Mouse (Mus musculus) CH12.LX (cell line): ENCODE measurements at regions not wholly inside any gene's neighbourhood (a gene's known extent, or its start where the extent isn't known, plus 50 kb on each side); places are given as distances from the start of the nearest gene placed in this dataset.
"Not testable (repeated sequence)": the region's sequence is repeated elsewhere in the genome, so short reads cannot be mapped to it uniquely, and the experiment has no call there.

Experiments
- DNase-seq: peaks from one replicate; pipeline ENCODE4 v3.0.0-alpha.2; 2013; ENCODE audit errors: extremely low read depth
- H3K27ac ChIP-seq: 2 replicates; pipeline ENCODE4 v1.5.1; 2012; ENCODE audit warnings: low read depth, mild to moderate bottlenecking, control low read depth, moderate library complexity; ENCODE audit not compliant: insufficient read depth
- H3K27me3 ChIP-seq: replicated peaks from 2 replicates; pipeline ENCODE3; 2012; ENCODE audit warnings: inconsistent platforms
- H3K36me3 ChIP-seq, 2 experiments: replicated peaks in 1 of 2; 2 replicates each; pipeline versions ENCODE3 to v1.6.1; 2012; ENCODE audit warnings: inconsistent platforms in 1 of 2, low read length in 1 of 2, mild to moderate bottlenecking in 1 of 2, mixed read lengths in 1 of 2, moderate library complexity in 1 of 2; ENCODE audit not compliant: control insufficient read depth in 1 of 2, insufficient read depth in 1 of 2
- H3K4me1 ChIP-seq, 2 experiments: 2 replicates each; pipeline ENCODE4 v1.6.1; 2012; ENCODE audit warnings: inconsistent platforms in 1 of 2, moderate library complexity in 1 of 2; ENCODE audit not compliant: insufficient read depth in 2 of 2, control insufficient read depth in 1 of 2
- H3K4me2 ChIP-seq: 2 replicates; pipeline ENCODE4 v1.6.1; 2012; ENCODE audit warnings: low read depth, mild to moderate bottlenecking, control low read depth; ENCODE audit not compliant: poor library complexity, insufficient read depth, severe bottlenecking
- H3K4me3 ChIP-seq, 3 experiments: fragments of 150-350 bp in 1 of 3; sonication (generic) in 1 of 3; replicated peaks in 1 of 3; 2 replicates each; pipeline versions ENCODE3 to v1.5.1; 2011 to 2012; ENCODE audit warnings: low read depth in 2 of 3, low read length in 2 of 3, mild to moderate bottlenecking in 2 of 3, moderate library complexity in 2 of 3, control low read depth in 1 of 3, improper control_type of control experiment in 1 of 3, inconsistent platforms in 1 of 3, mixed read lengths in 1 of 3; ENCODE audit not compliant: poor library complexity in 1 of 3
- H3K79me2 ChIP-seq: replicated peaks from 2 replicates; pipeline ENCODE4 v1.6.1; 2012; ENCODE audit warnings: mild to moderate bottlenecking, moderate library complexity; ENCODE audit not compliant: control insufficient read depth, poor library complexity, insufficient read depth, severe bottlenecking; ENCODE audit errors: extremely low read depth
- H3K9ac ChIP-seq: 2 replicates; pipeline ENCODE4 v1.6.1; 2012; ENCODE audit warnings: low read depth, mild to moderate bottlenecking, control low read depth, moderate library complexity; ENCODE audit not compliant: insufficient read depth
- H3K9me3 ChIP-seq: replicated peaks from 2 replicates; pipeline ENCODE3; 2012; ENCODE audit warnings: low read length, inconsistent platforms, mixed read lengths
- dilution Hi-C: fragments of 300-500 bp; cut with MboI; formaldehyde crosslinking; loops from 2 replicates; pipeline ENCODE4 v1.14.3; 2020; ENCODE audit warnings: low sequenced_read_pairs; ENCODE audit not compliant: extremely low pct_unique_long_range_greater_than_20kb, extremely low pct_ligation_motif_present
- in situ Hi-C: fragments of 300-500 bp; cut with MboI; formaldehyde crosslinking; loops from 3 replicates; pipeline ENCODE4 v1.14.3; 2019; ENCODE audit warnings: low sequenced_read_pairs, low pct_ligation_motif_present, low pct_unique_long_range_greater_than_20kb, mixed read lengths

GRCm38 (mm10) chr17:6505896-6506295 is 76.0 kb downstream of the Dynlt1b start:
- in situ Hi-C loops, H3K4me1 ChIP-seq, H3K27ac ChIP-seq, H3K4me2 ChIP-seq, dilution Hi-C loops, H3K9ac ChIP-seq, H3K79me2 ChIP-seq, H3K27me3 ChIP-seq, H3K4me3 ChIP-seq, H3K9me3 ChIP-seq, DNase-seq: not testable (repeated sequence)
- peaks cover 0 to 11% of the 10 kb centered on the region in 2 experiments for H3K36me3 ChIP-seq

GRCm38 (mm10) chr17:6515128-6515527 is 85.2 kb downstream of the Dynlt1b start:
- H3K4me1 ChIP-seq, H3K27me3 ChIP-seq, in situ Hi-C loops, H3K27ac ChIP-seq, H3K9ac ChIP-seq, dilution Hi-C loops, H3K9me3 ChIP-seq, H3K4me2 ChIP-seq, DNase-seq, H3K4me3 ChIP-seq, H3K79me2 ChIP-seq: not testable (repeated sequence)
- H3K36me3 ChIP-seq = peaks cover 2 to 33% of the 10 kb centered on the region in 2 experiments

- H3K27ac ChIP-seq, dilution Hi-C loops, H3K4me2 ChIP-seq, H3K79me2 ChIP-seq, H3K9ac ChIP-seq, H3K9me3 ChIP-seq, H3K4me3 ChIP-seq, H3K4me1 ChIP-seq, in situ Hi-C loops, H3K27me3 ChIP-seq, DNase-seq: not testable (repeated sequence)
- H3K36me3 ChIP-seq = peaks cover 2 to 25% of the 10 kb centered on the region in 2 experiments
Observed at GRCm38 (mm10) chr17:6519107-6519506, 82.4 kb upstream of the Dynlt1c start.

- peaks cover 2 to 25% of the 10 kb centered on the region in 2 experiments for H3K36me3 ChIP-seq
- H3K79me2 ChIP-seq, DNase-seq, H3K4me1 ChIP-seq, dilution Hi-C loops, H3K4me3 ChIP-seq, H3K4me2 ChIP-seq, H3K27me3 ChIP-seq, H3K27ac ChIP-seq, in situ Hi-C loops, H3K9me3 ChIP-seq, H3K9ac ChIP-seq: not testable (repeated sequence)
Observed at GRCm38 (mm10) chr17:6520001-6520400, 81.5 kb upstream of the Dynlt1c start.

- H3K4me3 ChIP-seq, H3K4me1 ChIP-seq, DNase-seq, dilution Hi-C loops, H3K4me2 ChIP-seq, in situ Hi-C loops, H3K27me3 ChIP-seq, H3K9me3 ChIP-seq, H3K27ac ChIP-seq, H3K79me2 ChIP-seq, H3K9ac ChIP-seq: not testable (repeated sequence)
- peaks cover 0 to 21% of the 10 kb centered on the region in 2 experiments for H3K36me3 ChIP-seq
Observed at GRCm38 (mm10) chr17:6520751-6521150, 80.7 kb upstream of the Dynlt1c start.

GRCm38 (mm10) chr17:6522185-6522584 is 79.3 kb upstream of the Dynlt1c start:
- H3K27me3 ChIP-seq, DNase-seq, in situ Hi-C loops, H3K4me1 ChIP-seq, H3K9ac ChIP-seq, dilution Hi-C loops, H3K4me2 ChIP-seq, H3K79me2 ChIP-seq, H3K9me3 ChIP-seq, H3K27ac ChIP-seq, H3K4me3 ChIP-seq: not testable (repeated sequence)
- H3K36me3 ChIP-seq = peaks cover 0 to 14% of the 10 kb centered on the region in 2 experiments
